Mouse (Mus musculus) skeletal muscle tissue, postnatal 0 days (tissue): Measurements from ENCODE around the gene Sec23b. TPM values are rescaled to one million over a fixed set of nuclear protein-coding genes. Genes with fewer than 3 reads are reported as not detected.

ENCODE experiments used
- microRNA-seq, 2 experiments: library from miRNA; unstranded; fragments of <30 nt; microRNA quantifications; one replicate each; pipeline ENCODE4; 2016
- polyA plus RNA-seq: library from polyadenylated mRNA; unstranded; fragments of >200 nt; fragmentation: Nextera tagmentation; extraction: Ambion mirVana; gene quantifications from 2 replicates; pipeline ENCODE4 v1.2.1, GENCODE M21; 2015

The Sec23b gene
- polyA plus RNA-seq, result 19.7 and 23.6 TPM in 2 replicates

DNA sequence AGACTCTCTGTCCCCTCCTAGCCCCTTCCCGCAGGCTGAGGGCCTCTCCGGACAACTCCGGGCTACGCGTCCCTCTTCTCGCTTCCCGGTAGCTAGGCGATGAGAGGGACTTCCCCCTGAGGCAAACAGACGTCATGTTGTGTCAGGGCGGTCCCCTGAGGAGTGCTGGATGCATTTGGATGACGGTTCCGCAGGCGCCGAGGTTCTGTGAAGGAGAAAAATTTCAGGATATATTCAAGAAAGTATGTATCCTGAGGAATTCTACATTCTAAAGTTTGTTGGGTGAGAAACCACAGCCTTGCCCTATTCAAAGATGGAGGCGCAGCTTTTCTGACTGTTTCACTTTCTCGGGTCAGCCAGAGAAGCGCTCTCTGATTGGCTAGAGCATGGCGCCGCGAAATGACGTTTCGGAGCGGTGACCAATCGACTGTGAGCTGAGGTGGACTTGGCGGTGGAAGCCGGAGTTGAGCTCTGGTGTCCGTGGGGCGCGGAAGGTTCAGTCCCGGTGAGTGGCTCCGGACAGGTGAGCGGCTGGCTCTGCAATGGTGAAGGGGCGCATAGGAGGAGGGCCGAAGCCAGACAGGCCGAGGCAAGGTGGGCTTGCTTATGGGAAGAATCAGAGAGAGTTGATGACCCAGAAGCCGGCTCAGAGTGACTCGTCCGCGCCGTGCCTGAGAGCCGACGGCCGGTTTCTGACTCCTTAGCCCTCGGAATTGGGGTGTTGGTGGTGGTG, at the start of gene Sec23b:
Gene Sec23b, plus strand, starts transcription at position 410 of the 733 bp plus-strand sequence.

DNA sequence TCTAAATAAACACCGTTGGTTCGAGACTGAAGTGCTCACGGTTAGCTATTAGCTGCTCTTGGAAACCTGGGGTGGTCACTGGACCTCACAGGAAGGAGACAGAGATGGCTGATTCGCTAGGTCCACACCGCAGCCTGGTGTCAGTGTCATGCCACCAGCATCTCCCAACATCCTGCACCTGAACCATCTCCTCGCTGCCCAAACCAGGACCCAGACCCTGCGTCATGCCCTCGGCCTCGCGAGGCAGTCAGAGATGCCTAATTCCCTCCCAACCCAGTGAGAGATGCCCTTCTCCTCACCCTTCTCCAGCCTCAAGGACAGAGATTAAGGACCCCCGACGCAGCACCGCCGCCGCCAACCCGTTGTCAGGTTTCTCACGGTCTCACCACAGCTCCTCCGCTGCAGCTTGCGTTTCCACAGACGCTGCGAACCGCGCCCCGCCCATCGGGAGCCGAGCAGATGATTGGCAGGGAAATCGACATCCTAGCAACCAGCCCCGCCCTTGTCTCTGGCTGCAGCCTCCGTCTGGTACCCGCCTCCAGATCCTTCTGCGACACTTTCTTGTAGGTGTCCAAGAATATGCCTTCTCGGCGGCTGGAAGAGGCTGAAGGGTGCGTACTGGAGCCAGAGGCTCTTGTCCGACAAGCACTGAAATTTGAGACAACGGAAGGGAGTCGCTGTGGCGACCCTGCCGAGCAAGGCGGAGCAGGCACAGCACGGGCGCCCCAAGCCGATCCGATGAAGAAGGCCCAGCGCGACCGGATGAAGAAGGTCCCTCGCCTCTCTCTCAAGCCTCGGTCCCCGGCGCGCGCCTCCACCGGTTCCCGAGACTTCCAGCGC, 28.8 kb upstream of the Sec23b start, which contains the start of the genes Dzank1 and Polr3f:
Gene Dzank1, minus strand, starts transcription at position 434 of the 840 bp plus-strand sequence.
Gene Polr3f, plus strand, starts transcription at position 738 of the 840 bp plus-strand sequence.

GRCm38 (mm10) chr2:144550529-144550928, 5.5 kb upstream of the Sec23b start, which contains the start of gene Rbbp9:
Gene Rbbp9 (minus strand): TSS chr2:144550869.

DNA sequence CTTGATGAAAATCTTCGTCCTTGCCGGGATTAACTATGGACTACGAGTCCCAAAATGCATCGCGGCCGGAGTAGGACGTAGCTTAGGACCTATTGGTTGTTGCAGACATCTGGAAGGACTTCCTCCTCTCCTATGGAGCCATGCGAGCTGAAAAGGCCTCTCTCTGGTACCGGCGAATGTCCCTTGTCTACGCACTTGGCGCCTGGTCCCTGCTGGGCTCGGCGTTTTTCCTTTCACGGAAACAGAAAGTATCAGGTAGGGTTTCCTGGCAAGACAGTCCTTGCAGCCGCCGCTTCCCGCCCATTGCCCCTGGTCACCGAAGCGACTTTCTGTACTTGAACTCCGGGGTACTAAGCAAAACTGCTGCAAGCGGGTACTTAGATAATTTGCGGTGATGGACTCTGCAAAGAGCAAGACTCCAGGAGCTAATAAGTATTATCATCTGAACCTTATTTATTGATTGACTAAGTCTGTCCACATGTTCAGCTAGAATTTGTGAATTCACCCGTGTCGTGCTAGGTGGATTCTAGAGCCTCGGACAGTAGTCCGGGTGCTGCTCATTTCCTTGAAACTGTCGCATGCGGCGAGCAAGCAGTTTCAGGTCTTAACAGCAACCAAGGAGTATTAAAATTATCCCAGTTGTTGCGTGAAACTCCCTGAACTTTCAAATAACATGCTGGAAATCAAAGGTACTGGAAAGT, 38.1 kb downstream of the Sec23b start, which contains the start of gene Smim26:
Gene Smim26, plus strand, starts transcription at position 104 of the 701 bp plus-strand sequence.

DNA sequence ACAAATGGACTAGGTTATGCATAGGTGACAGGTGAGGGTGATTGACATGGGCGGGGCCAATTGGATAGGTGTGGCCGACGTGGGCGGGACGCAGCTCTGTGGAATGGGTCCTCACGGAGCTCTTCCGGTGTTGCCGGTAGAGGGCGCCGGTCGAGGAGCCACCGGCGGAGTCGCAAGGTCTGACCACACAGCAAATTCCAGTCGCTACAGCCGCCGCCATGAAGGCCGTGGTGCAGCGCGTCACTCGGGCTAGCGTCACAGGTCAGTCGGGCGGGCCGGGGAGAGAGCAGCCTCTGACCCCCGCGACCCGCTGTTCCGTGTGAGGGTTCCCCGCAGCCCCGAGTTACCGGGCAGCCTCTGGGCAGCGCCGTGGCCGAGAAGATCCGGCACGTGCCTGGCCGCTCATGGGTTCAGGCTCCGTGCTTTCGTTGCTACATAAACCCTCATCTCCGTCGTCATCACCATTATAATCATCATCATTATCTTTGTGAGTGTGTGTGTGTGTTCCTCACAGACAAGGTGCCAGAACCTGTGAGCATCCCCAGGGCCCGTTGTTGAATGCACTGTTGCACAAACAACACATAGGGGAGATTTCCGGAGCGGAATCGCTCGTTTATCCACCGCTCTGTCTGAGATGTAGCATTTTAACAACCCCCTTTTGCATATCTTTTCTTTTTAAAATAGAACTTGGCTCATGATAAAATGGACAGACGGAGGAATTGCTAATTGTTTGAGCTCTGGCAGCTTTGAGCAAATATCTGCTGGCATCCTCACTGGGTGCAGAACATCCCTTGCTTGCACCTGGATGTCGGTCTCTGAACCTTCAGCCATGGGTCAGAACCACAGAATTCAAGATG, 44.0 kb downstream of the Sec23b start, which contains the start of gene Dtd1:
Gene Dtd1, plus strand, starts transcription at position 67 of the 857 bp plus-strand sequence.

Small RNA genes lying within 50 kb of the gene (microRNA-seq; reads per million reads assigned to microRNA genes)
- gene Gm24823, result 0 reads per million in 2 experiments

Other genes with a start within 250 kb of the Sec23b start
- not detected in 2 replicates for gene Ovol2, start 224.1 kb upstream of the Sec23b start, polyA plus RNA-seq
- gene Kat14, start 187.2 kb upstream of the Sec23b start, polyA plus RNA-seq, result 20.6 and 22.8 TPM in 2 replicates
- 3.9 and 4.4 TPM in 2 replicates for gene Pet117, start 187.2 kb upstream of the Sec23b start, polyA plus RNA-seq
- gene Dzank1, start 28.8 kb upstream of the Sec23b start, polyA plus RNA-seq, result 0.23 and 0.27 TPM in 2 replicates
- gene Polr3f, start 28.5 kb upstream of the Sec23b start, polyA plus RNA-seq, result 10.2 and 10.7 TPM in 2 replicates
- gene Rbbp9, start 5.4 kb upstream of the Sec23b start, polyA plus RNA-seq, result 18.5 and 20.9 TPM in 2 replicates
- 59.5 and 68.0 TPM in 2 replicates for gene Smim26, start 37.8 kb downstream of the Sec23b start, polyA plus RNA-seq
- gene Dtd1, start 43.7 kb downstream of the Sec23b start, polyA plus RNA-seq, result 20.0 and 20.3 TPM in 2 replicates